ENCODE assay signal across 8 mouse cellular contexts in genomic region chr7:45053931-45054510, GRCm38 (mm10). TPM values are rescaled to one million over a fixed set of nuclear protein-coding genes. Genes with fewer than 3 reads are reported as not detected.
DNase-seq lines count a peak whose midpoint lies in the region; ATAC-seq lines count a peak whose summit lies in the region.

No protein-coding gene starts in this region.

- H3K4me3 ChIP-seq in heart, embryonic 13.5 days = peak overlapping the region; percentile 80
- H3K4me3 ChIP-seq in liver, embryonic 13.5 days (replicated peaks) = peak overlapping the region; percentile 77
- peak overlapping the region; percentile 91 for H3K4me3 ChIP-seq in stomach, embryonic 16.5 days (replicated peaks; ENCODE audit: low read length)

- H3K4me1 ChIP-seq in heart, embryonic 13.5 days = peaks cover 30% of the 10 kb centered on the region
- H3K4me1 ChIP-seq in liver, embryonic 13.5 days (replicated peaks) = peaks cover 39% of the 10 kb centered on the region
- H3K4me1 ChIP-seq in stomach, embryonic 16.5 days (ENCODE audit: control insufficient read depth, insufficient read depth, low read length) = peaks cover 12% of the 10 kb centered on the region

- peaks cover 22% of the 10 kb centered on the region for H3K36me3 ChIP-seq in heart, embryonic 13.5 days
- peaks cover 13% of the 10 kb centered on the region for H3K36me3 ChIP-seq in liver, embryonic 13.5 days
- H3K36me3 ChIP-seq in stomach, embryonic 16.5 days (ENCODE audit: control insufficient read depth, insufficient read depth, low read length) = peaks cover 12% of the 10 kb centered on the region; the same call in 1 of the 2 replicates

- peak; percentile 98 for DNase-seq in CD4-positive helper T cell, adult 2 months (ENCODE audit: low read depth, low spot score)
- peak; percentile 92 for DNase-seq in brain, embryonic 18.5 days (ENCODE audit: low read depth, low spot score)
- peak; percentile 98 for DNase-seq in kidney, postnatal 14 days
- DNase-seq in liver, embryonic 13.5 days = peak; percentile 96
- peak; percentile 91 for DNase-seq in neural tube, embryonic 10.5 days (ENCODE audit: extremely low spot score, low spot score)

- H3K9ac ChIP-seq in heart, embryonic 13.5 days = peak overlapping the region; percentile 98
- H3K9ac ChIP-seq in liver, embryonic 13.5 days = peak overlapping the region; percentile 87
- peak overlapping the region; percentile 93 for H3K9ac ChIP-seq in stomach, embryonic 16.5 days (ENCODE audit: low read length)

- H3K27me3 ChIP-seq in heart, embryonic 13.5 days (replicated peaks) = no peaks in the 10 kb centered on the region
- no peaks in the 10 kb centered on the region for H3K27me3 ChIP-seq in liver, embryonic 13.5 days
- no peaks in the 10 kb centered on the region for H3K27me3 ChIP-seq in stomach, embryonic 16.5 days (ENCODE audit: control insufficient read depth, insufficient read depth, low read length)

- WGBS in heart, embryonic 13.5 days = under 1% methylated on average over 33 of the region's 33 CpGs
- WGBS in liver, embryonic 13.5 days (ENCODE audit: insufficient replicate concordance) = under 1% methylated on average over 33 of the region's 33 CpGs
- under 1% methylated on average over 33 of the region's 33 CpGs for WGBS in stomach, embryonic 16.5 days

- H3K27ac ChIP-seq in heart, embryonic 13.5 days (replicated peaks) = peak overlapping the region; percentile 99
- H3K27ac ChIP-seq in liver, embryonic 13.5 days = peak overlapping the region; percentile 95
- peak overlapping the region; percentile 99 for H3K27ac ChIP-seq in stomach, embryonic 16.5 days (ENCODE audit: low read length)

- peak overlapping the region; percentile 98 for H3K4me2 ChIP-seq in heart, embryonic 13.5 days
- peak overlapping the region; percentile 99 for H3K4me2 ChIP-seq in liver, embryonic 13.5 days
- peak overlapping the region; percentile 99 for H3K4me2 ChIP-seq in stomach, embryonic 16.5 days (ENCODE audit: low read depth, low read length)

- ATAC-seq in erythroid progenitor cell, adult 5-6 weeks (replicated peaks; ENCODE audit: low FRiP score, poor library complexity, severe bottlenecking) = peak; percentile 88
- ATAC-seq in heart, embryonic 13.5 days (ENCODE audit: extremely low read depth, insufficient number of reproducible peaks, low FRiP score, low TSS enrichment) = peak; percentile 93
- peak; percentile 92 for ATAC-seq in liver, embryonic 13.5 days (ENCODE audit: low read depth)
- ATAC-seq in stomach, embryonic 16.5 days (ENCODE audit: insufficient read depth, low FRiP score) = peak; percentile 97

- H3K9me3 ChIP-seq in heart, embryonic 13.5 days = no peaks in the 10 kb centered on the region
- no peaks in the 10 kb centered on the region for H3K9me3 ChIP-seq in liver, embryonic 13.5 days (replicated peaks)
- no peaks in the 10 kb centered on the region for H3K9me3 ChIP-seq in stomach, embryonic 16.5 days (replicated peaks; ENCODE audit: control insufficient read depth, low read length)

RNA-seq across cellular contexts. Expression of gene Prr12, which starts 1.3 kb away (rescaled TPM):
- 3.6 and 6.7 TPM in 2 replicates for total RNA-seq in erythroid progenitor cell, adult 5-6 weeks (2015; ENCODE audit: low replicate concordance)
- total RNA-seq in erythroid progenitor cell, adult 5-6 weeks (2017; ENCODE audit: low replicate concordance) = 0.13 and 0.23 TPM in 2 replicates
- 6.8 and 7.1 TPM in 2 replicates for polyA plus RNA-seq in heart, embryonic 13.5 days (2015; fragmentation: Nextera tagmentation; extraction: Ambion mirVana)
- 1.7 and 2.2 TPM in 2 replicates for polyA plus RNA-seq in liver, embryonic 13.5 days (2015; fragmentation: Nextera tagmentation; extraction: Ambion mirVana)
- 8.3 and 8.7 TPM in 2 replicates for polyA plus RNA-seq in stomach, embryonic 16.5 days (2015; fragmentation: Nextera tagmentation; extraction: Ambion mirVana)

RNA-seq across cellular contexts. Expression of gene Nosip, which starts 8.2 kb away (rescaled TPM):
- total RNA-seq in erythroid progenitor cell, adult 5-6 weeks (2015; ENCODE audit: low replicate concordance) = 24.5 and 30.6 TPM in 2 replicates
- total RNA-seq in erythroid progenitor cell, adult 5-6 weeks (2017; ENCODE audit: low replicate concordance) = 32.7 and 54.0 TPM in 2 replicates
- 46.6 and 49.6 TPM in 2 replicates for polyA plus RNA-seq in heart, embryonic 13.5 days (2015; fragmentation: Nextera tagmentation; extraction: Ambion mirVana)
- 31.5 and 32.0 TPM in 2 replicates for polyA plus RNA-seq in liver, embryonic 13.5 days (2015; fragmentation: Nextera tagmentation; extraction: Ambion mirVana)
- 55.7 TPM in 2 replicates for polyA plus RNA-seq in stomach, embryonic 16.5 days (2015; fragmentation: Nextera tagmentation; extraction: Ambion mirVana)

RNA-seq across cellular contexts. Expression of gene Prrg2, which starts 8.5 kb away (rescaled TPM):
- total RNA-seq in erythroid progenitor cell, adult 5-6 weeks (2015; ENCODE audit: low replicate concordance) = 2.9 and 8.8 TPM in 2 replicates
- total RNA-seq in erythroid progenitor cell, adult 5-6 weeks (2017; ENCODE audit: low replicate concordance) = 0.91 and 6.8 TPM in 2 replicates
- 12.5 and 13.6 TPM in 2 replicates for polyA plus RNA-seq in heart, embryonic 13.5 days (2015; fragmentation: Nextera tagmentation; extraction: Ambion mirVana)
- 7.1 and 7.8 TPM in 2 replicates for polyA plus RNA-seq in liver, embryonic 13.5 days (2015; fragmentation: Nextera tagmentation; extraction: Ambion mirVana)
- polyA plus RNA-seq in stomach, embryonic 16.5 days (2015; fragmentation: Nextera tagmentation; extraction: Ambion mirVana) = 24.7 and 27.4 TPM in 2 replicates

RNA-seq across cellular contexts. Expression of gene Rras, which starts 36.3 kb away (rescaled TPM):
- 15.9 and 24.1 TPM in 2 replicates for total RNA-seq in erythroid progenitor cell, adult 5-6 weeks (2015; ENCODE audit: low replicate concordance)
- 0.90 TPM in 1 of 2 replicates, not detected in the other for total RNA-seq in erythroid progenitor cell, adult 5-6 weeks (2017; ENCODE audit: low replicate concordance)
- polyA plus RNA-seq in heart, embryonic 13.5 days (2015; fragmentation: Nextera tagmentation; extraction: Ambion mirVana) = 71.6 and 82.6 TPM in 2 replicates
- polyA plus RNA-seq in liver, embryonic 13.5 days (2015; fragmentation: Nextera tagmentation; extraction: Ambion mirVana) = 14.4 and 15.0 TPM in 2 replicates
- polyA plus RNA-seq in stomach, embryonic 16.5 days (2015; fragmentation: Nextera tagmentation; extraction: Ambion mirVana) = 63.6 and 68.0 TPM in 2 replicates

RNA-seq across cellular contexts. Expression of gene Scaf1, which starts 37.9 kb away (rescaled TPM):
- total RNA-seq in erythroid progenitor cell, adult 5-6 weeks (2015; ENCODE audit: low replicate concordance) = 20.9 and 30.2 TPM in 2 replicates
- total RNA-seq in erythroid progenitor cell, adult 5-6 weeks (2017; ENCODE audit: low replicate concordance) = 15.8 and 31.6 TPM in 2 replicates
- 27.0 and 27.1 TPM in 2 replicates for polyA plus RNA-seq in heart, embryonic 13.5 days (2015; fragmentation: Nextera tagmentation; extraction: Ambion mirVana)
- polyA plus RNA-seq in liver, embryonic 13.5 days (2015; fragmentation: Nextera tagmentation; extraction: Ambion mirVana) = 10.4 and 11.8 TPM in 2 replicates
- polyA plus RNA-seq in stomach, embryonic 16.5 days (2015; fragmentation: Nextera tagmentation; extraction: Ambion mirVana) = 22.9 and 24.5 TPM in 2 replicates

Comparison
In these comparisons a context has a peak if more than half of its experiments do, and no peak if none do; other contexts are left out.
1. Peak in every context shown above with its lines: DNase-seq, ATAC-seq, H3K4me3 ChIP-seq and H3K27ac ChIP-seq.